Mouse (Mus musculus) adipose tissue, adult 10 weeks (tissue): ENCODE data around the gene Gsn. TPM values are rescaled to one million over a fixed set of nuclear protein-coding genes. Genes with fewer than 3 reads are reported as not detected.

Experiments
- polyA plus RNA-seq: library from polyadenylated mRNA; stranded (reverse); fragments of 350-450 nt; fragmentation: Illumina TruSeq; extraction: RNeasy Lipid Tissue Mini Kit (QIAGEN cat#74804); gene quantifications from one replicate; pipeline ENCODE4 v1.2.3, GENCODE M21; 2014; ENCODE audit warnings: low read depth, low replicate concordance

Gene Gsn
- polyA plus RNA-seq = 3,961 TPM

GRCm38 (mm10) chr2:35255885-35256833, at the start of gene Gsn:
Gene Gsn (plus strand): TSS chr2:35256380.

GRCm38 (mm10) chr2:35336388-35337280, 80.5 kb downstream of the Gsn start, which contains the start of gene Stom:
Gene Stom (minus strand): TSS chr2:35336976.

Other genes with a start within 250 kb of the Gsn start
- gene Hc, start 194.9 kb upstream of the Gsn start, polyA plus RNA-seq = not detected
- 0.47 TPM for gene AI182371, start 154.8 kb upstream of the Gsn start, polyA plus RNA-seq
- gene Cntrl, start 146.9 kb upstream of the Gsn start, polyA plus RNA-seq = 16.8 TPM
- gene Rab14, start 55.3 kb upstream of the Gsn start, polyA plus RNA-seq = 122 TPM
- 42.8 TPM for gene Stom, start 80.6 kb downstream of the Gsn start, polyA plus RNA-seq
- gene 4930568D16Rik, start 111.3 kb downstream of the Gsn start, polyA plus RNA-seq = 0.51 TPM
- not detected for gene 4930402F06Rik, start 140.8 kb downstream of the Gsn start, polyA plus RNA-seq
- 35.8 TPM for gene Ggta1, start 206.9 kb downstream of the Gsn start, polyA plus RNA-seq